Mouse (Mus musculus) small intestine, adult 2 months (tissue): Measurements from ENCODE around the gene Tyw1.

ENCODE experiments used
- CTCF ChIP-seq: fragments of 200-500 bp; IDR thresholded peaks from 2 replicates; pipeline ENCODE4 v1.5.1; 2012; ENCODE audit warnings: low read depth, mild to moderate bottlenecking, control low read depth, inconsistent platforms, low read length, moderate library complexity, mixed read lengths; ENCODE audit not compliant: insufficient replicate concordance, insufficient read length; ENCODE audit errors: extremely low read depth
- POLR2A ChIP-seq: fragments of 200-500 bp; IDR thresholded peaks from 2 replicates; pipeline ENCODE4 v1.6.1; 2012; ENCODE audit warnings: low read depth, mild to moderate bottlenecking, control low read depth, inconsistent platforms, low read length, moderate library complexity

- no peak for TF ChIP-seq CTCF
- no peak for TF ChIP-seq POLR2A
Measured at GRCm38 (mm10) chr5:130236302-130236701, 19.1 kb upstream of the Tyw1 start.
